Mouse (Mus musculus): ENCODE data around the gene Rec114.

Rec114 gene

GRCm38 (mm10) chr9:58665492-58665891 lies 78.3 kb downstream of the Rec114 start:
- in situ Hi-C loops (cut with MboI, MseI): no loop called here

DNA sequence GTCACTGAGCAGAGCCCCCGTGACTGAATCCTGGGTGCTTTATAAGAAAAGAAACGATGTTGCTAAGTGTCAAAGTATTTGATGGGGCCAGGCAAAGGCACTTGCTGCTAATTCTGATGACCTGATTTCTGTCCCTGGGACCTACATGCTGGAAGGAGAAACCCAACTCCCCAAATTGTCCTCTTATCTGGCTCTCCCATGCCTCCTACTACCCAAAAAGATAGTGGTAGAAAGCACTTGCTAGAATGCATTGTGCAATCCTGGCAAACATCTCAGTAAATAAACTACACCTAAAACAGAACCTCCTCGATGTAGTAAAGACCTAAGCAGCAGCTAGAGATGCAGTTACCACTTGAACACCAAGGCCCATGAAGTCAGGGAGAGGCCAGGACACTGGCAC lies 81.0 kb downstream of the Rec114 start:
- in situ Hi-C loops (cut with MboI, MseI): no loop called here

DNA sequence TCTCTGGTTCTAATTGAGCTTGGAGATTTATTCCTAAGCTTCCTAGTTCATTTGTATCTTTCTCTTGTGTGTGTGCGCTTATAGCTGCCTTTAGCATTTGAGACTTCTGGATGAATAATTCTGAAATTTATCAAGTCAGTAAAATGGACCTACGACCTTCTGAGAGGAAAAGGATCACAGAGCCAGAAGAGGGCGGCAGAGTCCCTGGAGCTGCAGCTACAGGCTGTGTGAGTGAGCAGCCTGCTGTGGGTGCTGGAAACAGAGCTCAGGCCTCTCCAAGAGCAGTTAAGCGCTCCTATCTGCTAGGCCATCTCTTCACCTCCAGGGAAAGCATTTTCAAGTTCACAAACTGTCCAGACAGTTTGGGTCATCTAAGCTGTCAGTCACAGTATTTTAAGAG lies 81.8 kb downstream of the Rec114 start:
- in situ Hi-C loops (cut with MboI, MseI): no loop called here

DNA sequence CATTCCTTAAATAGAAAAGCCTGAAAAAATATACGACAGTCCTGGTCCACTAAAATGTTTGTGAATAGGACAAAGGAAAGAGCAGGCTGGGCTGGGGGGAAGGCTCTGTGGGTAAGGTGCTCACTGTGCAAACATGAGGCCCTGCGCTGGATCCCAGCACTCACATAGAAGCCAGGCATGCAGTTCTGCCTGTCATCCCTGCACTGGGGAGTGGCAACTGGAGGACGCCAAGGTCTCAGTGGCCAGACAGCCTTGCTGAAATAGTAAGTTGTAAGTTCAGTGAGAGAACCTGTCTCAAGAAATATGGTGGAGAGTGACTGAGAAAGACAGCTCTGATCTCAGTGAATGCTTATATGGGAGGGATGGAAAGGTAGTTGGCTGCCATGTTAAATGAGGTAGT lies 83.1 kb downstream of the Rec114 start:
- in situ Hi-C loops (cut with MboI, MseI): no loop called here

DNA sequence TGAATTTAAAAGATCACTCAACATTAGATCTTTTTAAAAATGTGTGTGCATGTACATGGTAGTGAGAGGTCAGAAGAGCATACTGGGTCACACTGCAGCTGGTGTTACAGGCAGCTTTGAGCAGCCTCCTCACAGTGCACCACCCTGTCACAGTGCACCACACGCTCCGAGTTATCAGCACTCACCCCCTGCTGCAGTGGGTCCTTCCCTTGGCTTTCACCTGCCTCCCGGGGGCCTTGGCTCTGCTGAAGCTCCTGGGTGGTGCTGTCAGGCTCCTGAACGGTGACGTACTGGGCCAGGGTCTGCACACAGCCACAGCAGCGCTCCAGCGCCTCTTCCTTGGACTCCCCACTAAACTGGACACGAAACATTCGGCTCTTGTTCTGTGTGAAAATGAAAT lies 83.8 kb downstream of the Rec114 start:
- in situ Hi-C loops (cut with MboI, MseI): loop anchor here (5.0 to 10.0 kb wide), 2 partner anchors 115 to 123 kb away; no protein-coding TSS in a partner anchor

DNA sequence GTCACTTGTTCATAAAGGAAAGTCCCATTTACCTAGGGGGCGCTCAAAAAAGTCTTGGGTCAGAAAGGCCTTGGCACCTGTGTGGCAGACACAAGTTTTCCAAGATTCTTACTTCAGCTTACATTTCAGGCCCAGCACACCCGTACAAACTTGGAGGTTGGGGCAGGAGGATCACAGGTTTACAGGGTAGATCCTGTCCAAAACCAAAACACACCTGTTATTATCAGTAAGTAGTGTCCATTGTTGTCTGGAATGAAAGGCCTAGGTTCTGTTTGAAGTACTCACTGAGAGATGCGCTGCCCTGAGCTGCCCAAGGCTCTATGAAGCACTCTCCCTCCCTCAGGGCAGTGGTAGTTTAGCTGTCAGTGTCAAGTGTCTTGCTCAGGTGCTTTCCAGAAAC lies 84.4 kb downstream of the Rec114 start:
- in situ Hi-C loops (cut with MboI, MseI): loop anchor here (5.0 to 10.0 kb wide), 2 partner anchors 115 to 122 kb away; no protein-coding TSS in a partner anchor

GRCm38 (mm10) chr9:58658596-58659309 lies 85.0 kb downstream of the Rec114 start:
- in situ Hi-C loops (cut with MboI, MseI): loop anchor here (5.0 to 10.0 kb wide), 2 partner anchors 114 to 121 kb away; no protein-coding TSS in a partner anchor

DNA sequence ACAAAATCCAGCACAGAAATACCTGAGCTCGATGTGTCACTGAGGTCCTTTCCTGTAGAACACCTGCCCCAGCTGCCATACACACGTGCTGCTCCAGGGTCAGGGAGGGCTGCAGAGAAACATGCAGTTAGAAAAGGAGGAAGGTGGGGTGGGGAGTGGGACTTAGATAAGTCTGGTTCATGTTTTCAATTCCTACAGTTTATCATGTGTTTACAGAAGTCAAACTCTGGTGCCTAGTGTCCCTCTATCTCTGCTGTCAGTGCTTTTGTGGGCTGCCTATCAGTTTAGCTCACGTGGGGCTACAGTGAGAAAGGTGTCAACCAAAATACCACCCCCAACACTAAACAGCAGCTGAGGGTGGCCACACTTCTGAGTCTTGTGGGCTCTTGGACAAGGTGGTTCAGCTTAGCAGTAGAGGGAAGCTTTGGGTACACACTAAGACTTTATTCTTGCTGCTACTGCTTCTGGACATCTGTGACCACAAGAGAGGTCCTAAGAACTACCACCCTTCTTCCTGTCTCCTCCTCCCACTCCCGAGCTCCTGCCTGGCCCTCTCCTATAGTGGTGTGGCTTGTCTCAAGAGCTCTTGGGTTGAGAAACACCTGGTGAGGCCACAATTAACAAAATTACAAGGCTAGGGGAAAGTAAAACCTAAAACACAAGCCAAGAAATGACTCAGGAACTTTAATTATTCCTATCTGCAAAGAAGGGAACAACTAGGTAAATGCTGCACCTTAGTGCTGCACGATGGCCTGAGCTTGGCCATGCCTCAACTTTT lies 85.8 kb downstream of the Rec114 start:
- in situ Hi-C loops (cut with MboI, MseI): loop anchor here (5.0 to 10.0 kb wide), 2 partner anchors 113 to 121 kb away; no protein-coding TSS in a partner anchor

GRCm38 (mm10) chr9:58656824-58657223 lies 86.9 kb downstream of the Rec114 start:
- in situ Hi-C loops (cut with MboI, MseI): loop anchor here (5.0 to 10.0 kb wide), 2 partner anchors 112 to 120 kb away; no protein-coding TSS in a partner anchor

- in situ Hi-C loops (cut with MboI, MseI): loop anchor here (5.0 to 10.0 kb wide), 2 partner anchors 112 to 119 kb away; no protein-coding TSS in a partner anchor
Measured at GRCm38 (mm10) chr9:58656396-58656795, 87.4 kb downstream of the Rec114 start.

DNA sequence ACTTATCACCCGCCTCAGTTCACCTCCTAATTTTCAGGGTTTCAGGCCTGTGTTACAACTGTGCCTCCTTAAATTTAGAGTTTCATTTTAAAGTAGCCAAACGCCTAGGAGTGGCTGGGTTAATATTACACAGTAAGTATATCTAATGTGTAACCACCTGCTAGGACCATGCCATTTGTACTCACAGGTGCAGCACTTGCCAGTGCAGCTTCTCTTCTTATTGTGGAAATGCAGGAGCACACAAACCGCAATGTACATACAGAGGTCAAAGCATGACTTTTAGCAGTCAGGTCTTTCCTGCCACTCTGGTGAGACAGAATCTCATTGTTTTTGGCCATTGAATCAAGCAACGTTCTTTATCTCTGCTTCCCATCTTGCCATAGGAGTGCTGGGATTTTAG lies 89.3 kb downstream of the Rec114 start:
- in situ Hi-C loops (cut with MboI, MseI): loop anchor here (5.0 to 10.0 kb wide), 2 partner anchors 77 to 110 kb away; no protein-coding TSS in a partner anchor

DNA sequence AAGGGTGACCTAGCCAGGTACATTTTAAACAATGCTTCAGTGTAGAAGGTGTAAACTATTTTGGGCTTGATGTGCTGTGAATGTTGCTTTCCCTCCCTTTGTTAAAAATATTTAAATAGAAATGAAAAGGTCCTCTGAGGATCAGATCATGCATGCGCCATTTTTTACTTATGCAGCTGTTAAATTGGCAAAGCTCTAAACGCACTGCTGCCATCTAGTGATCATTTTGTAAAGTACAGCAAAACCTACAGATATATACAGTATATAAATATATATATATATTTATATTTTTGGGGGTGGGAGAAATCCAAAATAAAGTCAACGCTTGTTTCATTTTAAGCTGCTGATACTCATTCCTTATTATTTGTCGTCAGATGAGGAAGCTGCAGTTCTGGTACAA lies 91.8 kb downstream of the Rec114 start:
- in situ Hi-C loops (cut with MboI, MseI): loop anchor here (5.0 to 10.0 kb wide), 2 partner anchors 75 to 107 kb away; no protein-coding TSS in a partner anchor

GRCm38 (mm10) chr9:58649265-58649626 lies 94.5 kb downstream of the Rec114 start:
- in situ Hi-C loops (cut with MboI, MseI): no loop called here

DNA sequence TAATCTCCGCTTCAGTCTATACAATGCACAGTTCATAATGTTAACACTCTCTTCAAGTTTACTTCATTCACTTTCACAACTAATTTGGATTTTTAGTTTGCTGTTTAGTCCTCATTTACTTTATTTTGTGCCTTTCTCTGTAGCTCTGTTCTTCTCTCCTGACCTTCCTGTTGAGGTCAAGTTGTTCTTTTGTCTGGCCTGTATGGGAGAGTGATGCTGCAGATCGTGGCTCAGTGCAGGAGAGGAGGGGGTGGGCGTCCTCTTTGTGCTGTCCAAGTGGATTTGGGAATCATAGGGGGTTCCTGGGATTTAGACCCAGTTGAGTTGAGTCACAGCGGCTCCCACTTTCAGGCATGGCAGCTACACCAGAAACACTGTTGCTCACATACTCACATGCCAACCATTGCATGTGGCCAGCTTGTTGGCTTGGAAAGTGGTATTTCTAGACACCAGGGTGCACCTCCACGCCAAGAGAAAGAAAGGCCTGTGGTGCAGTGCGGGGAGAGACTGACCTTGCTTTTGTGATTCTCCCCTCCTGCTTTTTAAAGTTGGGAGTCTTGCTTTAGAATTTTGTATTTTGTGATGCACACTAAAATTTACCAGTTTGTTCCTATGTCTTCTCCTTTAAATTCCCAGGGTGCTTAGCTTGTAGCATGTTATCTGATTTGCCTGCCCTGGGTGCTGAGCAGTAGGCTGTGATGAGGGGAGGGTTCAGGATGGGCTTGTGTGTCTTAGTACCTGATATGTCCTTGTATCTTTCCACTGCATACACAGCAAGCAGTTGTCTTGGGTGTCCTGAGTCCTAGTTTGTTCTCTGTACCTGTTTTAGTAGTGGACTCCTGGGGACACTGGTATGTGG lies 95.1 kb downstream of the Rec114 start:
- in situ Hi-C loops (cut with MboI, MseI): no loop called here

DNA sequence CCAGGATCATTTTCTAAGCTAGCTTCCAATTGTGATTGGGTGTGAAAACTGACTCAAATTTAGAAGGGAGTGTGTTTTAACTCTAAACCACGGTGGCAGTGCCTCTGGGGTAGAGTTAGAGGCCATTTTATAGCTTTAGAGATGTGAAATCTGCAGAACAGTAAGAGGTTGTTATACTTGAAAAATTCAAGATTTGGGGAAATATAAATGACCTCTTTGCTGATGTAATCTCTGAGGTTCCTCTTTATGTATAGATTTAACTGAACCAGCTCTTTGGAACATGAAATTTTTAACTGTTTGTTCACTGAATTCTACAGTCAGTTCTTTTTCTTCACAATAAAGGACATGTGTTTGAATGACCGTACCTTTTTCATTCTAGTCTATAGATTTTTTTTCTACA lies 113.3 kb downstream of the Rec114 start:
- in situ Hi-C loops (cut with MboI, MseI): no loop called here

DNA sequence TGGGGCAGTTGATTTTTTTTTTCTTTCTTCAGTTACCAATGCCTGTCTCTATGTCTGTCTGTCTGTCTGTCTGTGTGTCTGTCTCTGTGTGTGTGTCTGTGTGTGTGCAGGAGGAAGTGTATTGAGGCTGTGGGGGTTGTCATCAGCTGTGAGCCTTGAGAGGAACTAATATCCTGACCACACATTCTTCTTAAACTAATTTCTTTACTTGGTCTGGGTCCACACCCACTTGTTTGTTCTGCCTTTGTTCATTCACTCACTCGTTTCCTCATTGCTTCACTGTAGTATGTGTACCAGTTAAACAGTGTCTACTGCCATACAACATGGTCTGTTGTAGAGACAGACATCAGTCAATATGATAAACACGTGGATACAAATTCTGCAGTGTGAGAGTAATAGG lies 116.6 kb downstream of the Rec114 start:
- in situ Hi-C loops (cut with MboI, MseI): no loop called here

DNA sequence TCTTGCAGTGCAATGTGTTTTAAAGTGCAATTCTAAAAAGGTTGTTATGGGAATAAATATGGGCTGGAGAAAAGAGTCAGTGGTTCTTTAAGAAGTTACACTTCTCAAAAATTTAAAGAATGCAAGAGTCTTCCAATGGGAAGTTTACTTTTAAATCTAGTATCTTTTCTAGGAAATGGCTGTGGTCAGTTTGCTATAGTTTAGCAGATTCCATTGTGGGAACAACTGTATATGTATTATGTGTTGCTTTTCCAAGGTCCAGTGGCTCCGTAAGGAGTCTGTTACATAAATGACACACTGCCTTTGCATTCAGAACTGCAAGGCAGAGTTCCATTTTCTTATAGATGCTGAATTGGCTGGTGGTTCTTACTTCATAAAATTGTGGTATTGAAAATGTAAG lies 120.8 kb downstream of the Rec114 start:
- in situ Hi-C loops (cut with MboI, MseI): no loop called here

DNA sequence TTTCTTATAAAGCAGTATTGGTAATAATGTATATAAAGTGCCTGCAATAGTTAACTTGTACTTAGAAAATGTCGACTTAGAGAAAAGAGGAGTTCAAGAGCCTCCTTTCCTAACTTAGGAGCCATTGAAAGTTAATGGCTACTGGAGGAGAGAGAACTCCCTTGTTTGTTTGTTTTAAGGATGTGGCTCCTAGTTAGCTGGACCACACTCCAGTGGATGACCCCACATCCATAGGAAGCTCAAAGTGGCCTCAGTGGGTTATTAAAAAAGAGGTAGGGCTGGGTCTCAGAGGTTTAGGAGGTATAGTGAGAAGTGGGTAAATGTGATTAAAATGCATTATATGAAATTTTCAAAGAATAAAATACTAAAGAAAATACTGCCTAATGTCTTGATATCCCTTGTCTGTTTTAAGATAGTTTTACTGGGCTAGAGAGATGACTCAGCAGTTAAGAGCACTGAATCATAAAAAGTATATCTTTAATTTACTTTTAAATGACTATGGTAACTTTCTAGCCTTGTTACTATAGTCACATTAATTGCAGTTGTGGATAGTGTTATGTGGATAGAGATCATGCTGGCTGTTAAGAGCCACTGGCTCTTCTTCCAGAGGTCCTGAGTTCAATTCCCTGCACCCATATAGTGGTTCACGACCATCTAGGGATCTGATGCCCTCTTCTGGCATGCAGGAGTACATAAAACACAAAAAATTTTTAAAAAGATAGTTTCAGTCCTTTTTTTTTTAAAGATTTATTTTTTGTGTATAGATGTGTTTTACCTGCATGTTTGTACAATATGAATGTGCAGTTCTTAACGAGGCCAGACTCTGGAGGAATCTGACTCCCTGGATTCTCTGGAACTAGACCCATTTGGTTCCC lies 128.5 kb downstream of the Rec114 start:
- in situ Hi-C loops (cut with MboI, MseI): loop anchor here in 1 of 2 experiments (5.0 kb wide), 1 partner anchor 33 kb away; the partner anchor contains the start of gene Nptn

DNA sequence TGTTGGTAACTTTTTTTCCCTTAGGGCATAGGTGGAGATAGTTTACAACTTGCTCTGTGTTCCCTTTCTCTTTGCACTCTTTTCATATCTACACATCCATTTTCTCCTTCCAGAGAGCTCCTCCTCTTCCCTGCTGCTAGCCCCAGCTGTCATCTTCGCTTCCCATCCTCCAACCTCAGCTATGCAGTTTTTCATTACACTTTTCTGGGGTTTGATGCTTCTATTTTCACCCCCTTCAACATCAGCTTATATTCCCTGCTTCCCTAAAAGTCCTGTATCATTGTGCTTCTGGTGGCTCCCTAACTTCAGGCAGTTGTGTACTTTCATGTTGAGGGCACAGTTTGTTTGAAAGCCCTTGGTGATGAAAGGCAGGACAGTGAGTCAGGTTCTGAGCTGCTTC lies 130.0 kb downstream of the Rec114 start:
- in situ Hi-C loops (cut with MboI, MseI): no loop called here

Data from T-helper 17 cell (primary cell).